Mouse (Mus musculus) cerebellum, postnatal 14 days (tissue): ENCODE data around the gene Nampt.

Experiments
- DNase-seq, 2 experiments: peaks; one replicate each; pipeline ENCODE4 v3.0.0; 2021; ENCODE audit warnings: mixed read lengths in 2 of 2

The Nampt gene

DNA sequence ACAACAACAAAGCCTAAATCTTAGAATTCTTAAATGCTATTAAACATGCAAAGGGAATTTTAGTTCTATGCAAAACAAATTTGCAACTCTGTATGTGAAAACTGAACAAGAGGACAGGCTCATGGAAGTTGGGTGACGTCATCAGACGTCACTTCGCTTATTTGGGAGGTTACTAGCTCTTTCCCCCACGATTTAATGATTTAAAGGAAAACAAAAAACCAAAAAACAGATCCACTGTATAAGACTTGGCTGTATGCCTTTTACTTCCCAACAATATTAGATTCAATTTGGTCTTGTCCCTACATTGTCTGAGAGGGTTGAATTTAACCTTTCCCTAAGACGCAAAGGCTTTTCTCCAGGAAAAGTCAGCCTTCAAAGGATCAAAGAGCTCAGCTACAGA, at the start of gene Nampt:
TSS of gene Nampt (plus strand) at position 130 of the 400 bp plus-strand sequence.
- peak; percentile 40 to 61 for DNase-seq

DNA sequence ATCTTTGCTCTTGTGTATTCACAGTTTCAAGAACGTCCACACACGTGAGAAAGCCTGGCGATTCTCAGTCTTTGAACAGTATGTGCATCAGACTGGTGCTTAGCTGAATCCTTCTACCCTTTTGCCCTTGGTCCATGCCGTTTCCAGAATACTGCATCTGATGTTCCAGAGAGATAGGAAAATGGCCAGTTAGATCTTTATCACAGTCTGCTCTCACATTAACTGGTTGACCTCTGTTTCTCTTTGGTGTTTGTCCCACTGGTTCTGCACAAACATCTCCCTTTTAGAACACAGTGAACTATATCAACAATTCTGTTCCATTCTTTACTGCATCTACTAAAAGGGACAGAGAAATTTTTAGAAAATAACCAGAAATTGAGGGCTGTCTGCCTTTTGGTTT, 48.6 kb upstream of the Nampt start:
- DNase-seq = no peak

DNA sequence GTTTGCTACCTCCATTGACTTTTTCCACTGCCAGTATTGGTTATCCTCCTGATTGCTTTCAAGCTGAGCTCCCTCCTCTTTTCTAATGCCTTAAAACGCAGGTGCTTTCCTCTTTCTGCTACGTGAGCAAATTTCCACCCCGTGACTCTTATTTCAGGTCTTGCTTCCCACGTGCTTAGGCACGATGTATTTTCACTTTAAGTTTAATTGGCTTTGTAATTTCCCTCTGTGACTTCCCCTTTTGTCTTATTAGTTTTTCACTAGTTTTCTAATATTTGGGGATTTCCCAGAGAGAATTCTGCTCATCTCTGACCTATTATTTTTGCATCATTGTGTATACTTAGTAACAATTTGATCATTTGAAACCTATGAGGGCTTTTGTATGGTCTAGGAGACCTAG, 44.8 kb upstream of the Nampt start:
- DNase-seq = no peak

DNA sequence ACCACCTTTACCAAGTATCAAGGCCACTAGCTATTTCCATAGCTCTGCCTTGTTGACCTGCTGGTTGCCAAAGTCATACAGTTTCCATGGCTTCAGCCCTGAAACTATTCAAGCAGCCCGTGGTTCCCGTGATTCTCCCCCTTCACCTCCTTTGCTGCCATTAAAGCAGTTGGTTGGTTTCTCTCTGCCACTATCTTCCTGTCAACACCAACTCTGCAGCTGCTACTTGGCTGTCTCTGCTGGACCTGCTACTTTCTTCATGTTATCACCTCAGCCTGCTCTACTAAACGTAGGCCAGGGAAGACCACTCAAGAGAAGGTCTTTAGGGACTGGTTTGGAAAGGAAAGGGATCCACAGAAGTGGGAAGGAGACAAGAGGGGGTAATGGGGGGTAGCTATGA, 30.3 kb upstream of the Nampt start:
- DNase-seq = no peak

DNA sequence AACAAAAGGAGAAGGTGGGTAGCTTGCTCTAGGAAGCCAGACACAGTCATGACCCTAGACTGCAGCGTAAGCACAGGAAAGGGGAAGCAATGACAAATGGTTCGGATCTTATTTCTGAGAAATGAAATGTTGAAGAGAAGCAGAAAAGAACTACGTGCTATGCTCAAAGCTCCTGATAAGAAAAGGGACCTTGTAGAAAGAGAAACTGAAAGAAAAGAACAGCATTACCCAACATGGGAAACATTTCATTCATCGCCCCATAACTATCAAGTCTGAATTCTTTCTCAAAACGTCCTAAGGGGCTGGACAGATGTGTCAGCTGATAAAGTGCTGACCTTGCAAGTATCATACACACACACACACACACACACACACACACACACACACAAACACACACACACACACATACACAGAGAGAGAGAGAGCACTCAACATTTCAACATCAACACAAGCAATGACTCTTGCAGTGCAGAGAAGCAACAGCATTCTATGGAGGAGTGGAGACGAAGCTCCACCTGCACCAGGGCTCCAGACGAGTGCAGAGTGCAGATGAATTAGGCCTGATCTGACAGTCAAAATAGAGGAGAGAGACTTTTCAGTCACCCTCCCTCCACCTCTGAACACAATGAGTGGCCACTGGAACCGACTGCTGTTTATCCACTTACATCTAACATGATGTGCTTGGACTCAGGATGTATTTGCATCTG, 23.4 kb upstream of the Nampt start:
- no peak for DNase-seq

DNA sequence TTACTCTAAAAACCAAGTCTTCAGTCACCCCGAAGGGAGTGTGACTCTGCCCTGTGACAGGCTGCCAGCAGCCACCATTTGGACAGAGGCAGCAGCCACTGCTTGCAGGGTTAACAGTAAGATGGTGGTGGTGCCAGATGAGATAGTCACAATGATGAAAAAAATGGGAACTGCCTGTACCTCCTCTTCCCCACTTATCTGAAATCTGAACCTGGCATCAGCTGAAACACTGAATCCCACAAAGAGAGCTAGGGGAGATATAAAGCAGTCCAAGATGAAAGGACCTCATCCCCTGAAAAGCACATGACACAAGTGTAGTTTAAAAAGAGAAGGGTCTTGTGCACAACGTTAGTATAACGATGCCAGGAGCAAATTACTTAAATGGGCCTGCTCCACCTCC, 21.9 kb upstream of the Nampt start:
- DNase-seq = no peak

DNA sequence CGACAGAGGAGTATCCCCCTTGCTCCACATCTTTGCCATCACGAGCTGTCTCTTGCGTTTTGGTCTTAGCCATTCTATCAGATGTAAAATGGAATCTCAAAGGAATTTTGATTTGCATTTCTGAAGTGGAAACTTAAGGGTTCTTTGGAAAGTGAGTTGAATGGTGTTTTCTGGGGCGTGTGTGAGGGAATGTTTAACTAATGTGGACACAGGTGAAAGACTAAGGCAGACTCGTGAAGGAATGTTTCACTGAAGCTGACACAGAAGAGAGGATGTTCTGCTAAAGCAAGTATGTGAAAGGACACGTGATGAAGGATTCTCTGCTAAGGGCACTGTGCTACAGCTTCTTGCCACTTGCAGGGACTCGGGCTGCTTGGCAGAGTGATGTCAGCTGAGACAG, 18.3 kb upstream of the Nampt start:
- no peak for DNase-seq

DNA sequence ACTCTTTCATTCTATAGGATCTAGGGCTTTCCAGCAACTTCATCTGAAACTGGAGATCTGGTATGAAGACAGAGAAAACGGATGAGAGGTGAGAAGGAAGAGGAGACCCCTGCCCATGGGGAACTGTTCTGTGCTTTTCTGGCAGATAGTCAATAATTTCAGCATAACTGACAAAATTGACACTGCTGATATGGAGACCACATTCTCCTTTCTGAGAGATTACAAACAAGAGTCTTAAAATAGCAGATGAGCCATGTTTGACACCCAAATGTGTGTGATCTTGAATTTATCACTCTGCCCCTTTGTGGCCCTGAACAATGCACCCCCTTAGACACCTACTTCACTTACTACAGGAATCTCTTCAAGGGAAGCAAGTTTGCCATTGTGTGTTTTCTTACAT, 13.8 kb upstream of the Nampt start:
- no peak for DNase-seq

DNA sequence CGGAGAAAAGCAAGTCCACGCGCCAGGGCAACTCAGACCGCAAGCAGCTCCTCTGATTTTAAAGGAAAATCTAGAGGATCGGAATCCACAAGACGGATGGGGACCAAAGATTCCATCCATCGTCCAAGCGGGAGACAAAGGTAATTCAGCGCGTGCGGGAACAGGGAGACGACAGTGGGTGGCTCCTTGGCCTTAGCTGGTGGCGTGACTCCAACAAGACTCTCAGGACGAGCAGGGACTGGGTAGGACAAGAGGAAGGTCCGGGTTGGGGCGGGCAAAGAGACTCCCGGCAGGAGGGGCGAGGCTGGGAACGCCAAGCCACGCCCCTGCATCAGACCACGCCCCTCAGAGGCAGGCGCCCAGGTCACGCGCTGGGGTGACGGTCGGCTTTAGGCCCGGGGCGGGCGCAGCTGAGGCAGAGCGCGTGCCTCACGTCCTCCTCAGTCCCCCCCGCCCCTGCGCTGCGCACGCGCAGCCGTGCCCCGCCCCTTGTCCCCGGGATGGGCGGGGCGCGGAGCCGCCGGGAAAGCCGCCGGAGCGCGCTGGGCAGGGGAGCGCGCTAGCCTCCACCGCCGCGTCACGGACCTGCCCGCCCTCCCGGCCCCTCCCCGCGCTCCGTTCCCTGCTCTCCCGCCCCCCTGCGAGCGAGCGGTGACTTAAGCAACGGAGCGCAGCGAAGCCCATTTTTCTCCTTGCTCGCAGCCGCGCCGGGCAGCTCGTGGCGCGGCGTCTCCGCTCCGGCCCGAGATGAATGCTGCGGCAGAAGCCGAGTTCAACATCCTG, 669 bp downstream of the Nampt start:
- peak; percentile 99 for DNase-seq

DNA sequence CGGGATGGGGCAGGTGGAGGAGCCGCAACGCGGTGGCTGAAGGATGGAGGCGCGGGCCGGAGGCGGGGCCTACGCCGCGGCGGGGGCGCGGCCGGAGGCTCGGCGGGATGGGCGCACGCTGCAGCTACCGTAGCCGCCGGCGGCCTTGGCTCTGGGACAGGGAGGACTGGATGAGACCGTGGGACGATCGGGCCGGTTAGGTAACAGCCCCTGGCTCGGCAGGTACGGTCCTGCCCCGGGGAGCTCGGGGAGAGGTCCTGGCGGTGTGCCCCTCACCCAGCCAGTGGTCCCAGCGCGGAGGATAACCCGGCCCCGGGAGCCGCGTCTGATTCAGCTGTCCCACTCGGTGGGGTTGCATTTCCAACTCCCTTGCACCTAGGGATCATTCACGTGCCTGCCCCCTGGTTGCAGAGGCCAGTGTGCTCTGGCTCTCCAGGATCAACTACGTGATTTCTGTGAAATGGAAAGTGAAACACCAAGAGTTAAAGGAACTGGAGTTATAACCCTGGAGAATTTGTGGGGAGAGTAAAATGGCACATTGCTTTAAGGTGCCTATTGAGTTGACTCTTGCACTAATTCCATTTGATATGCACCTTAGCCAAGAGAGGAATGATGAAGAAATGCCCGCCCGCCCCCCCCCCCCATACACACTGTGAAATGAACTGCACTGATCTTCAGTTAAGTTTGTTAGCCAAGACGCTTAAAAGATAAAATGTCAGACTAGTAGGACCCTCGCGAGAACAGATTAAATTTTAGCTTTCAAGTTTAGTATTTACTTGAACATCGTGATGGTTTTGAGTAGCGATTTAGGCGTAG, 1.6 kb downstream of the Nampt start:
- peak; percentile 79 to 83 for DNase-seq

DNA sequence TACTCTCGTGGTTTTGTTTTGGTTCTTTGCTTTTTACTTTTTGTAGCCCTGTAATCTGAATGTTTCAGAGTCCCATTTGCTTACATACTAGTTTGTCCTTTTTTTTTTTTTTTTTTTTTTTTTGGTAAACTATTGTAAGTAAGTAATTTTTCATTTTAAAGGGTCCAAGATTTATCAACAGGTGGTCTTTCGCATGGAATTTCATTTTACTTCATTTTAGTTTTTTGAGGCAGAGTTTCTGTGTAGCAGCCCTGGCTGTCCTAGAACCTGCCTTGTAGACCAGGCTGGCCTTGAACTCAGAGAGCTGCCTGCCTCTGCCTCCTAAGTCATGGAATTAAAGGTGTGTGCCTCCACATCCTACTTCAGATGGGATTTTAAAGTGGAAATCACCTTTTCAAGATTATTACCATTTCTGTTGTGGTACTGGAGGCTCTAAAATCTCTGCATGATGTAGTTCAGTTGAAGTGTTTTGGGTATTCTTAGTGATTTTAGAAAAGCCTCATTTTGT, 2.2 kb downstream of the Nampt start:
- no peak for DNase-seq

DNA sequence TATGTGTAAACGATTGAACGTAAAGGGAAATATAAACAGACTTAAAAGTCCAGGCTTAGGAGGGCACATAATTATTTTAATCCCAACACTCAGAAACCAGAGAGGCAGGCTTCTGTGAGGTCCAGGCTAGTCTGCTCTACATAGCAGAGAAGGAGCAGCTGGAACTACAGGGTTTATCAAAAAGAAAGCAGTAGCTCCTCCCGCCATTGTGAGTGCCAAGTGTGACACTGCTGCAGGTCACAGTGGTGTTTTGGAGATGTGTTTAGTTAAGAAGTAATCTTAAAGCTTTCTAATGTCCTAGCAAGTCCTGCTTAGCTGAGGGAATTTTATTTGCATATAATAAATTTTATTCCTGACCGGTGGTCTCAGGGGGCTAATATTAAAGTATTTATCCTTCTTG, 2.7 kb downstream of the Nampt start:
- DNase-seq = no peak

DNA sequence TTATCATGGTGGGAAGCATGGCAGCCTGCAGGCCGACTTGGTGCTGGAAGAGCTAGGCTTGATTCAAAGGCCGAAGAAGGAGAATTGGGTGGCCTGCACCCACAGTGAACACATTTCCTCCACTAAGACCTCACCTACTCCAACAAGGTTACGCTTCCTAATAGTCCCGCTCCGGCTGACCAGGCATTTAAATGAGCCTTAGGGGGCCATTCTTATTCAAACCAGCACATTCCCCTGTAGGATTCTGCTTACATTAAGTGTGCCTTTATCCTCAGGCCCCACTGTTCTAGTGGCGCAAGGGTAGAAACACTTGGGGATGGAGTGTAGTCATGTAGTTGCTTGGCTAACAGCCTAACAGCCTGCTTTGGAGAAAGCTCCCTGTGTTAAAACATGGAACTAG, 5.2 kb downstream of the Nampt start:
- no peak for DNase-seq

DNA sequence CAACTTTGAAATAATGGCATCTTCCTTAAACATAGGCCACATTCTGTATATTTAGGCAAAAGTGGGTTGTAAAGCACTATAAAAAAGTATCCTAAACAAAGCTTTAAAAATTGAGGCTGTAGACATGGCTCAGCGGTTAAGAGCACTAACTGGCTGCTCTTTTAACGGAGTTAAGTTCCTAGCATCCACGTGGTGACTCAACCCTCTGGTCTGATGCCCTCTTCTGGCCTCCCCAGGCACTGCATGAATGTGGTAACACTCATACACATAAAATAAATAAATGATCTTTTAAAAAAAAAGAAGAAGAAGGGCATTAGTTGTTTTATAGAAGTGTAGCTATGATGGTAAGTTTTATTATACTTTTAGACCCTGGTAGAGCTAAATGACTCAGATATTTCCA, 7.6 kb downstream of the Nampt start:
- DNase-seq = peak; percentile 74 to 84

DNA sequence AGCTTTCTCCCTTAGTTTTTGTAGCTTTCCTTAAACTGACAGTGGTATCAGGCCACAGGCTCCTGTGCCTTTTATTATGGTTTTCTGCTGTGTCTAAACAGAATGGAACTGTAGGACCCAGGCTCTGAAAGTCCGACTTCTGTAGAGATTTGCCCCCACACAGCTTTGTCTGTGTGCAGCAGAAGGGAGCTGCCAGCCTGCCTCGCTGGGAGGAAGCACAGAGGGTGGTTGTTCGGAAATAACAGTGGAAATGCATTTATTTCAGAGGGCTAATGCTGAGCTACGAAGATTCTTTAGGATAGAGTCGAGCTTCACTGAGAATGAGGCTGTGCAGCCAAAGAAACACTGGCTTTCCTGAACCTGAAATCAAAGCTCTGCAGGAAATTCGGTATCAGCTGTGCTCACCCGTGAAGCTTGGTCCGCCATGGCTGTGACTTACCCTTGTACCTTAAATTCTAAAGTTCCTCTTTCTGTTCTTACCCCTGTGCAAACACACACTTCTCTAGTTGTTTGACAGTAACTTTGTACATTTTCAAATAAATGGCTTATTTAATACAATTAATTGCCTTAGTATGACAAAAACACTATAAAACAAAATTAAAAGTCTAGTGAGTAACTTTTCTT, 8.9 kb downstream of the Nampt start:
- peak in 1 of 2 experiments; percentile 20 for DNase-seq

DNA sequence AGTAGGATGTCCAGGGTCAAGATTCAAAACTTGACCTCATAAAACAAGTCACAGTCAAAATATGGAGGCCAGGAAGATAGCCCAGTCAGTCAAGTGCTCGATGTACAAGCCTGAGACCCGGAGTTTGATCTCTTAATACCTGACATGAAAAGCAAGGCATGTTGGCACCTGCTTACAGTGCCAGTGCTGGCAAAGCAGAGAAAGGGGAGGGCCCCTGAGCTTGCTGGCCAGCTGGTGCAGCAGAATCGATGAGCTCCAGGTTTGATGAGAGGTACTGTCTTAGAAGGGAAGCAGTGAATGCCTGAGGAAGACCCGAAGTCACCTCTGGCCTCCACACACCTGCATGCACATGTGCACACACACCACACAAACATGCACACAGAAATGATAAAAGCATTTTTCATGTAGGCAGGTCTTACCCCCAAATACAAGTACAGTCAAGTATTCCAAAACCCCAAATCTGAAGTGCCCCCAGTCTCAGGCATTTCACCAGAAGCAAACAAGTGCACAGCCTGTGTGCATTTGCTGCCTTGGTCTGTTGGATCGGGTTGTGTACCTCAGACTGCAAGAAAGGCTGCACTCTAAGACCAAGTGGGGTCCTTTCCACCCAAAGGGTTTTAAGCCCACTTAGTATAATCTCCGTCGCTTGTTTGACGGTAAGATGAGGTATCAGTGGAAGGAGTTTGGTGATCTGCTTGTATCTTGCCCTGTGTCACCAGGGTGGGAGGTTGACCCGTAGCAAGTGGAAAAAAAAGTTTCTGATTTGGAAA, 10.2 kb downstream of the Nampt start:
- DNase-seq = peak; percentile 52

DNA sequence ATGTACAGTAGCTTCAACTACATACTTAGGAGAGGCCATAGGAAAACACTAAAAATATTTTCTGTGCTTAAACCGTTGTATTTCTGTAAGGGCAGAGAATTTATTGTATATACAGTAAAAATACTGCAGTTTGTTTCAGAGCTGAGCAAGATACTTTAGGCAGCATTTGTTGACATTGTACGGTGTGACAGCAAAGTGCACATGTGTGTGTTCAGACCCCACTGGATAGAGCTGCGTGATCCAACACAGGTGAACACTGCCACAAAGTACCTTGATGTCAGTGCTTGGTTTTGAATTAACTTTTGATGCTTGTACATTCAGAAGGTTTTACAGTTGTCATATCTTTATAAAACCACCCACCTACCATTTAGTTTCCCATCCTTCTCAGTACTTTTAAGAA, 12.7 kb downstream of the Nampt start:
- no peak for DNase-seq

DNA sequence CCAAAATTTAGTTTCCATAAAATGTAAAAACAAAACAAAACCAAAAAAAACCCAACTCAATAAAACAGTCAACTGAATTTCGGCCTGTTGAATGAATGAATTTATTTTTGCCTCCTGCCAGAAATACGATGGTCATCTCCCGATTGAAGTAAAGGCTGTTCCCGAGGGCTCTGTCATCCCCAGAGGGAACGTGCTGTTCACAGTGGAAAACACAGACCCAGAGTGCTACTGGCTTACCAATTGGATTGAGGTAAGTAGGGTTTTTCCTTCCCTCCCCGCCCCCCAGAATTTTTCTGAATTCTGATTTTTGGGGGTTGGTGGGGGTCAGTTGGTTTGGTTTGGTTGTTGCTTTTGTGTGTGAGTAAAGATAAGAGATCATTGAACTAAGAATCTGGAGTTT, 15.4 kb downstream of the Nampt start:
- DNase-seq = no peak

DNA sequence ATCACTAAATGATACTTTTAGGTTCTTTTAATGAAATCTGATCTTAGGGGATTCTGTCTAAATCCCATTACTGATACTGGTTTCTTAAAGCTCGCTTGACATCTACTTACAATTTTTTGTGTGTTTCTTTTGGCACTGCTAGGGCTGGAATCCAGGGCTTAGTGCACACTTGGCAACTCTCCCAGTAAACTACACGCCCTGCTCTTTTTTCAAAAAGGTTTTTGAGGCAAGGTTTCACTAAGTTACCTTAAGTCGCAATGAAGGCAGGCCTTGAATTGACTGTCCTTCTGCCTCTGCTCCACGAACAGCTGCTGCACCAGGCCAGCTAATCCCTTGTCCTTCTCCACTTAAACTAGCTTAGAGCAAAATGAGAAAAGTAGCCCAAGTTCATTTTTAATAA, 15.9 kb downstream of the Nampt start:
- no peak for DNase-seq

DNA sequence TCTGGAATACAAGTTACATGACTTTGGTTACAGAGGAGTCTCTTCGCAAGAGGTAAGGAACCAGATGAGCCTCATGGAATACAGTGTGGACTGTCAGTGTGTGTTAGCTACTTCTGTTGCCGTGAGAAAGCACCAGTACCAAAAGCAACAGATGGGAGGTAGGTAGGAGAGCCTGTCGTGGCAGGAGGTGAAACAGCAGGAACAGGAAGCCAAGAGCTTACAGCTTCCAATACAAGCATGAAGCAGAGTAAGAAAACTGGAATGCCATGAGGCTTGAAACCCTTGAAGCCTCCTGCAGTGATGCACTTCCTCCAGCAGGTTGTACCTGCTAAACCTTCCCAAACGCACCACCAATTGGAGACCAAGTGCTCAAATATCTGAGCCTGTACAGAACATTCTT, 19.1 kb downstream of the Nampt start:
- no peak for DNase-seq

DNA sequence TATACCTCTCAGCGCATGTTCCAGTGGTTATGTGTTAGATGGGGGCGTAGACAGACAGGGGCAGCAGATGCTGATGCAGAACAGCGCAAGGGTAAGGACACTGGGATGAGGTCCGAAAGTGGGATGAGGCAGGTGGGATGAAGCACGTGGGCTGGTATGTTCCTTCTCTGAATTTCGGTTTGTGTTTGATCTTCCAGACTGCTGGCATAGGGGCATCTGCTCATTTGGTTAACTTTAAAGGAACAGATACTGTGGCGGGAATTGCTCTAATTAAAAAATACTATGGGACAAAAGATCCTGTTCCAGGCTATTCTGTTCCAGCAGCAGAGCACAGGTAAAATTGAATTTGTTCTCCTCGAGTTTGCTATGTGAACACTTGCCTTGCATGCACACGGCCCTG, 19.6 kb downstream of the Nampt start:
- DNase-seq = no peak

DNA sequence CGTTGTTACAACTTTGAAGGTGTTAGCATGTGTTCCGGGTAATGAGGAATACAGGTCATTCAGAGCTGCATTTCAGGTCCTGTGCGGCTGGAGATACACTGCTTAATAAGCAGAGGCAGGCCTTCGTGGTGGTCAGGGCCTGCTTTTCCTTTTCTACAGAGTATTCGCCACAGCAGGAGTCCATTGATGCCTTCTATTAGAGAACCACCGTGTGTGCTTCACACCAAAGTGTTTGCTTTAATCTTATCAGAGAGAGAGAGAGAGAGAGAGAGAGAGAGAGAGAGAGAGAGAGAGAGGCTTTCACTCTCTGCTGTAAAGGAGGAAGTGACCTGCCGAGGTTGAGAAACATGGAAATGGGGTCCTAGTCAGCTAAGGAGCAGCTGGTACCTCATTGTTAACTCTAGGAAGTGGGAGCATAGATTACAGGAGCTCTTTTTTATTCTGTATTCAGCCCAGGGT, 22.1 kb downstream of the Nampt start:
- no peak for DNase-seq
